Mouse (Mus musculus) liver, embryonic 15.5 days (tissue): Measurements from ENCODE around the gene Rrp12. TPM values are rescaled to one million over a fixed set of nuclear protein-coding genes. Genes with fewer than 3 reads are reported as not detected.
A peak's percentile ranks its signal among the peaks of the same experiment; 100 is the strongest.

Experiments
- ATAC-seq: fragments of 200-750 bp; cut with Nextera tagmentation; 2 replicates; pipeline ENCODE4 v1.8.0; 2017; ENCODE audit warnings: moderate number of reproducible peaks, mild to moderate bottlenecking, moderate library complexity; ENCODE audit not compliant: insufficient read depth
- H3K27ac ChIP-seq: fragments of 300-500 bp; sonication (generic); replicated peaks from 2 replicates; pipeline ENCODE4 v1.5.1; 2015; ENCODE audit warnings: mild to moderate bottlenecking, inconsistent platforms
- H3K27me3 ChIP-seq: fragments of 300-500 bp; sonication (generic); 2 replicates; pipeline ENCODE4 v1.6.1; 2015; ENCODE audit warnings: mild to moderate bottlenecking, inconsistent platforms
- H3K36me3 ChIP-seq: fragments of 300-500 bp; sonication (generic); replicated peaks from 2 replicates; pipeline ENCODE4 v1.6.1; 2015; ENCODE audit warnings: moderate library complexity, mild to moderate bottlenecking, inconsistent platforms
- H3K4me1 ChIP-seq: fragments of 300-500 bp; sonication (generic); replicated peaks from 2 replicates; pipeline ENCODE4 v1.6.1; 2015; ENCODE audit warnings: inconsistent platforms
- H3K4me2 ChIP-seq: fragments of 300-500 bp; sonication (generic); 2 replicates; pipeline ENCODE4 v1.6.1; 2015; ENCODE audit warnings: moderate library complexity, mild to moderate bottlenecking, inconsistent platforms
- H3K4me3 ChIP-seq: fragments of 300-500 bp; sonication (generic); replicated peaks from 2 replicates; pipeline ENCODE4 v1.5.1; 2015; ENCODE audit warnings: mild to moderate bottlenecking, inconsistent platforms
- H3K9ac ChIP-seq: fragments of 300-500 bp; sonication (generic); 2 replicates; pipeline ENCODE4 v1.6.1; 2015; ENCODE audit warnings: moderate library complexity, mild to moderate bottlenecking, inconsistent platforms
- H3K9me3 ChIP-seq: fragments of 300-500 bp; sonication (generic); replicated peaks from 2 replicates; pipeline ENCODE4 v1.6.1; 2016; ENCODE audit warnings: inconsistent platforms
- WGBS: fragments of 180-500 bp; shearing (Covaris S2); methylation state at CpG from one replicate; pipeline ENCODE4 v1.1.7; 2015; ENCODE audit warnings: mixed read lengths; ENCODE audit not compliant: insufficient replicate concordance; 5-methylcytosine and 5-hydroxymethylcytosine counted together
- polyA plus RNA-seq: library from polyadenylated mRNA; unstranded; fragments of >200 nt; fragmentation: Nextera tagmentation; extraction: Ambion mirVana; gene quantifications from 2 replicates; pipeline ENCODE4 v1.2.1, GENCODE M21; 2015

The Rrp12 gene
- polyA plus RNA-seq, result 8.5 and 8.6 TPM in 2 replicates

DNA sequence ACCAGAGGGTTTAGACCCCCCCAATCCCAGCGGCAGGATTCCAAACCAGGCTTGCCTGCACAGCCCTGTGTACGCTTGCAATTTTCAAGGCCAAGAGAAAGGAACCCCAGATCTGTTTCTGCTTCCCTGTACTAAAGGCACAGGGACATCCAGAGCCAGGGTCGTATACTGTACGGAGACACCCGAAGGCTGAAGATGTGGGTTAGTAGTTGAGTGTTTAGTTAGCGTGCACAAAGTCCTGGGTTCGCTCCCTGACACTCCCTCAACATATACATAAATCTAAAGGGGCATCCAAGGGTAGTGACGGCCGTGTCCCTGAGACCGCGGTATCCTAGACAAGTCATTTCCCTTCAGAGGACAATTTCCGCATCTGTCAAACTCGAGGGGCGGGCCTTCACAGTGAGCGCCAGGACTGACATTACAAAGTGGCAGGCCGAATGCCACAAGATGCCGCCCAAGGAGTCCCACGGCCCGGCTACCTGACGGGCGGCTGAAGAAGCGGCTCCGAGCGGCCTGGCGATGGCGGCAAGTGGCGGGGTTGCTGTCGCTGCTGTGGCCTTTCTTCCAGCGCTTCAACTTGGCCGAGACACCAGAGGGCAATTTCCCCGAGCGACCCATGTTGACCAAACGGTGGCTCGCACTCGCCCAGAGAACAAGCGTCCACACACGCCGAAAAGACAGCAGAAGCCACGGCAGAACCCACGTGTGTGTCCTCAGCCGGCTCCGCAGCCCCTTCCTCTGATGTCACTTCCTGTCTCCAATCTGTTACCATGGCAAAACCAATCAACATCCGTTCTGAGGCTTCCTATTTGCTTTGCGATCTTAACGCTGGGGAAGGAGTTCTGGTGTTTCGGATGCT, at the start of gene Rrp12:
Gene Rrp12 (minus strand): TSS at position 714 of the 859 bp plus-strand sequence.
- Histone ChIP-seq H3K9ac (peak within 1 kb of the TSS; percentile 57), H3K4me2 (peak within 1 kb of the TSS; percentile 87), H3K4me1 (peaks cover 43% of the 10 kb centered on the region), H3K4me3 (peak within 1 kb of the TSS; percentile 73), H3K36me3 (0 out of 2 replicates have a peak, but pooled peaks cover 8% of the 10 kb centered on the region), H3K27me3 (no peaks in the 10 kb centered on the region), H3K27ac (peak within 1 kb of the TSS; percentile 53), H3K9me3 (no peaks in the 10 kb centered on the region)
- under 1% methylated on average over 46 of the region's 46 CpGs for WGBS
- ATAC-seq, result peak; percentile 81

DNA sequence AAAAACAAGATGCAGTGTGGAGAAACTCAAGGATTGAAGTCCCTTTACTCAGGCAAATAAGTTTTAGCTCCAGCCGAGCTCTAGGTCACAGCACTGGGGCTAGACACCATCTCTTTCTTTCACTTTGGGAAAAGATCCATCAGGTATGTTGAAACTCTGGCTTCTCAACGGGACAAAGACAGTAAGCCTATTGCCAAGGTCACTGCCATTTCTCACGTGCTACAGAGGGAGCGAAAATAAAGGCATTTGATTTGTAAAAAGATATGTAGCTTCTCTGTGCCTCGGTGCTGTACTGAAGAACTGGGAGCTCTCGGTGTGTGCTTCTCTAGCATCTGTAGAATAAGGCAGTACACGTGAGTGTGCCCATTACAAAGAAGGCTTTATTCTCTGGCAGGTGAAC, 47.9 kb upstream of the Rrp12 start:
- no peak for ATAC-seq
- Histone ChIP-seq H3K9ac (no peak overlapping the region), H3K4me1 (no peaks in the 10 kb centered on the region), H3K4me2 (no peak overlapping the region), H3K9me3 (no peaks in the 10 kb centered on the region), H3K4me3 (no peak overlapping the region), H3K27me3 (no peaks in the 10 kb centered on the region), H3K27ac (no peak overlapping the region), H3K36me3 (peaks cover 96% of the 10 kb centered on the region)
- 71% methylated on average over 7 of the region's 7 CpGs for WGBS

DNA sequence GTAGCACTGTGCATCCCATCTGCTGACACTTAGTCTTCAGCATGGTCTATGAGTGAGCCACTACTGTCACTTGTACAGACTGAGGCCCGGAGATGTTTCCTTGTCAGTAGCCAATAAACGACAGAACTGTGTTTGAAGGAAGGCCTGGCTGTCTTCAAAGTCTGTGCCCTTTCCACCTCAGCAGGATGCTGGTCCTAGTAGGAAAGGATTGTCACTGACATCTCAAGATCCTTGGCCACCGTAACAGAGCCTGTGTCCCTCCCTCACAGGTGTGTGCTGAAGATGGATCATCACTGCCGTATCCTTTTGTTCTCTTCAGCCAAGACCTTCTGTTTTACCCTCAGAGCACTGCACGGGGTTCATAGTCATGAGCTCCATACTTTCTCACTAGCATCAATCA, 42.6 kb upstream of the Rrp12 start:
- Histone ChIP-seq H3K4me3 (no peak overlapping the region), H3K27ac (no peak overlapping the region), H3K27me3 (no peaks in the 10 kb centered on the region), H3K9ac (no peak overlapping the region), H3K4me2 (no peak overlapping the region), H3K4me1 (peaks cover 14% of the 10 kb centered on the region), H3K9me3 (no peaks in the 10 kb centered on the region), H3K36me3 (peaks cover 65% of the 10 kb centered on the region)
- 78% methylated on average over 5 of the region's 5 CpGs for WGBS
- ATAC-seq, result no peak

DNA sequence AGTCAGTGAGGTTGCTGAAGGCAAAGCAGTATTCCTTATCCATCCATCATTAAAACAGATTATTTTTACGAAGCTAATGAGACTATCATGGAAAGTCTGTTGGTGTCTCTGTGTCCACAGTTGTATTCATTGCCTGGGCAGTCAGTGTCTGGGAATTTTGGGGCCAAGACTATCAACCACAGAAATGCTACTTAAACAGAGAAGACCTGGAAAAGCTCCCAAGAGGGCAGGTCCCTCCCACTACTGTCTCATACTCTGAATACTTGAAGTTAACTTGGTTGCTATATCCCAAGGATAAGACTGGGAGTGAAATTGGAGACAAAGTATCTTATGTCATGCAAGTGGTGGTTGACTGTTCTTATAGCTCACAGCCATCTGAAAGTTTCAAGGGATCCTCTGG, 39.9 kb upstream of the Rrp12 start:
- Histone ChIP-seq H3K9ac (no peak overlapping the region), H3K4me3 (no peak overlapping the region), H3K9me3 (no peaks in the 10 kb centered on the region), H3K27ac (no peak overlapping the region), H3K36me3 (peaks cover 43% of the 10 kb centered on the region), H3K4me1 (peaks cover 27% of the 10 kb centered on the region), H3K4me2 (no peak overlapping the region), H3K27me3 (no peaks in the 10 kb centered on the region)
- no peak for ATAC-seq
- 72% methylated on average over 1 of the region's 1 CpGs for WGBS

DNA sequence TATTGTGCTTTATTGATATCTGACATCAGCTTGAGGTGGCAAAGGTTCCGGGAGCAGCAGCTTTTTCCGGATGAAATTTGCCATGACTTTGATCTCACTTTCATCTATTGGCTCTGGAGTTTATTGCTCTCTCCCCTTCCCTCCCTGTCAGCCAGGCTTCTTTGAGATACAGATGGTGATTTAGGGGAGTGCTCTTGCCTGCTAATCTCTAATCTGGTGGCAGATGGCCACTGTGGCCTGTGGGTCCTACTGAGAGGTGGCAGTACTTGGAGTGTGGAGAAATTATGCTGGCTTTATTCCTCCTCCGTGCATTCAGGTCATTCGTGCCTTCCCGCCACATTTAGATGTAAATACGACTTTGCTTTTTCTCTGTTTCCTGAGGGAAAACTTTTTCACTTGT, 38.2 kb upstream of the Rrp12 start:
- H3K36me3 ChIP-seq, result peaks cover 36% of the 10 kb centered on the region
- H3K27ac ChIP-seq, result peak overlapping the region; percentile 77
- peak overlapping the region; percentile 80 for H3K9ac ChIP-seq
- H3K9me3 ChIP-seq, result no peaks in the 10 kb centered on the region
- no peaks in the 10 kb centered on the region for H3K27me3 ChIP-seq
- H3K4me2 ChIP-seq, result peak overlapping the region; percentile 84
- H3K4me1 ChIP-seq, result peaks cover 27% of the 10 kb centered on the region
- H3K4me3 ChIP-seq, result peak overlapping the region; percentile 81
- no peak for ATAC-seq
- WGBS, result 18% methylated on average over 6 of the region's 6 CpGs

DNA sequence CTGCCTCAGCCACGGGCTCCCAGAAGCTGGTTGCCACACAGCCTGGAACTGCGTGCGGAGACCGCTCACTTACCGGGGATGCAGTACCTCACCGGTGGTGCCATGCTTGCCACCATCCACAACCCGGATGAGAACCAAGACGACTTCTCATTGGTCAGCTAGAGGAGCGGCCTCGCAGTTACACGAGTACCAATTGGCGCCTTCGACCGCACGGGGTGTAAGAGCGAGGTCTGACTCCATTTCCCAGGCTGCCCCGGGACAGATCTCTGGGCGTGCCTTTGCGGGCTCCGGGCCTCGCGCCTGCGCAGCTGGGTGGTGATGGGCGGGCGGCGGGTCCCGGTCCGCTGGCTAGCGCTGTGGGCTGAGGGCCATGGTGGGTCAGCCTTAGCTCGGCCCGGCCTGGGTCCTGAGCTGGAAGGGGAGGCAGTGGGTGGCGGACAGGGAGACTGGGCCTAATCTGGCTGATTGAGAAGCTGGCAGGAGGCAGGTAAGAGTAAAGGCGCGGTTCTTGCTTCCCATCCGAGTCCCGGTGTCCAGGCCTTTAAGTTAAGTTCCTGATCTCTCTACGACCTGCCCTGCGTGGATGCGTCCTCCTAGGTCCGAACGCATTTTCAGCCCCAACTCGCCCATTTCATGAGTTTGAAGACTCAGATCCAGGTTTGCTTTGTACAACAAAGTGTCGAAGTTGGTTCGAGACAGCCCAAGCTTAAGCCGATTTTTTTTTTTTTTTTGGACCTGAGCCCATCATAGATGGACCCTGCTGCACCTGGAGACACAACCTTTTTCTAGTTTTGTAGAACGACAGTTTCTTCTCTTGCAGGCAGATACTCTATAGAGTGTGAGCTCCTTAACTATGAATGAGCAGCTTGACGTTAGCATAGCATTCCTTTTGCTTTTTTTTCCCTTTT, 37.5 kb upstream of the Rrp12 start, which contains the start of the genes Exosc1 and Zdhhc16:
Gene Exosc1 (minus strand): TSS at position 245 of the 908 bp plus-strand sequence.
Gene Zdhhc16 (plus strand): TSS at position 302 of the 908 bp plus-strand sequence.
- H3K4me1 ChIP-seq, result peaks cover 27% of the 10 kb centered on the region
- H3K36me3 ChIP-seq, result peaks cover 39% of the 10 kb centered on the region
- no peaks in the 10 kb centered on the region for H3K9me3 ChIP-seq
- H3K27ac ChIP-seq, result peak within 1 kb of the TSS; percentile 77
- no peaks in the 10 kb centered on the region for H3K27me3 ChIP-seq
- under 1% methylated on average over 47 of the region's 47 CpGs for WGBS
- H3K4me2 ChIP-seq, result peak within 1 kb of the TSS; percentile 84
- H3K9ac ChIP-seq, result peak within 1 kb of the TSS; percentile 80
- peak within 1 kb of the TSS; percentile 81 for H3K4me3 ChIP-seq
- peak; percentile 99 for ATAC-seq

DNA sequence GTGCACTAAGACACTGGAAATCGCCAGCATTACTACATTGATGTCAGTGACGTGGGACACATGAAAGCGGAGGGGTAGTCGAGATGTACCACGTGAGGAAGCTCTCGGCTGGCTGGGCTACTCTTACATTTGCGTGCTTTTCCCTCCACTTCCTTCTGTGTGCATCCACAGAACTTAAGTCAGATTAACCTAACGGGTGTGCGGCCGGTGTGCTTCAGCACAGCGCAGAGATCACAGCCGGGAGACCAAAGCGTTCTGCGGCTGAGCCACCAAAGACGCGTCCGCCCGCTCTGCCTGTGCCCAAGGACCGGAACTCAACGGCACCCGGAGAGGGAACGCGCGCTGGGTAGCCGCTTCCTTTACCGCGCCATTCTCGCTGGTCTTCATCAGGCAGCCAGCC, 36.7 kb upstream of the Rrp12 start:
- H3K36me3 ChIP-seq, result peaks cover 38% of the 10 kb centered on the region
- peaks cover 27% of the 10 kb centered on the region for H3K4me1 ChIP-seq
- H3K27me3 ChIP-seq, result no peaks in the 10 kb centered on the region
- peak overlapping the region; percentile 73 for H3K9ac ChIP-seq
- peak overlapping the region; percentile 69 for H3K27ac ChIP-seq
- peak; percentile 23 for ATAC-seq
- H3K4me3 ChIP-seq, result peak overlapping the region; percentile 81
- H3K9me3 ChIP-seq, result no peaks in the 10 kb centered on the region
- H3K4me2 ChIP-seq, result peak overlapping the region; percentile 84
- WGBS, result under 1% methylated on average over 28 of the region's 28 CpGs

DNA sequence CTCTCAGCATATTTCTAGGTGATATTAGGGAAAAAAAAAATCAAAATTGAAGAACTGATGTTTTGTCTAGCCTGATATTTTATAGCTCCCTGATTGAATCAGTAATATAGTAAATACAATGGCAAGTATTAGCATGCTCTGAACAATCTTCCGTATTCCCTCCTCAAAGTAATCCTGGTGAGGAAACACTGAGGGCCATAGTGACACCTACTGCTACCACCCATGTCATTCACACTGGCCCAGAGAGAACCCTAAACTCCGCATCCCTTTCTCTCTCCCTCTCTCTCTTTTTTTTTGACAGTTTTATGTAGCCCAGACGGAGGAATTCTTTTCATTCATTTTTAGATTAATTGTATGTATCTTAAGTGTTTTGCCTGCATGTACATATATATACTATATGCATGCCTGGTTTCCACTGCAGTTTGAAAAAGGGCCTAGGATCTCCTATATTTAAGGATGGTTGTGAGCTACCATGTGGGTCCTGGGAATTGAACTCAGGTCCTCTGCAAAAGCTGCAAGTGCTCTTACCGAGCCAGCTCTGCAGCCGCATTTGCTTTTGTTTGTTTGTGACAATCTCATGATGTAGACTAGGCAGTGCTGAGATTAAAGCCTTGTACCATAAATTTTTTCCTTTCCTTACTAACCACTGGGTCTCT, 24.6 kb upstream of the Rrp12 start:
- Histone ChIP-seq H3K4me1 (no peaks in the 10 kb centered on the region), H3K9ac (no peak overlapping the region), H3K36me3 (peaks cover 78% of the 10 kb centered on the region), H3K4me3 (no peak overlapping the region), H3K4me2 (no peak overlapping the region), H3K27me3 (no peaks in the 10 kb centered on the region), H3K9me3 (no peaks in the 10 kb centered on the region), H3K27ac (no peak overlapping the region)
- ATAC-seq, result no peak
- 75% methylated on average over 5 of the region's 5 CpGs for WGBS

DNA sequence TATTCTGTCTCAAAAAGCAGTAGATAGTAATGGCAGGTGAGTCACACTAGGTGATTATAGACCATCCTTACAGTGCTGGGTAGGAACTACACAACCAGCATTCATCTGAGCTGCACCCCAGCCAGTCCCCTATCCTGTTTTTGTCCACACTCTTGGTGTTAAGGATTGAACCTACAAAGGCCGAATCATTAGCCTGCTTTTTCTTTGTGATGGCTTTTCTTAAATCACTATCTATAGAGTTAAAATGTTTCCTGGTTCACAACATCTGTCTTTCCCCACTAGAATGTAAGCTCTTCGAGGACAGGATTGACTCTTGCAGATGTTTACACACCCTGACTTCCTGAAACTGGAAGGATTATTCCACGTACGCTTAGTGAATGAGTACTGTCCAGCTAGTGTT, 23.5 kb upstream of the Rrp12 start:
- Histone ChIP-seq H3K4me2 (no peak overlapping the region), H3K36me3 (peaks cover 78% of the 10 kb centered on the region), H3K9ac (no peak overlapping the region), H3K27me3 (no peaks in the 10 kb centered on the region), H3K4me1 (peaks cover 9% of the 10 kb centered on the region), H3K9me3 (no peaks in the 10 kb centered on the region), H3K27ac (no peak overlapping the region), H3K4me3 (no peak overlapping the region)
- ATAC-seq, result no peak
- WGBS, result 59% methylated on average over 4 of the region's 4 CpGs

DNA sequence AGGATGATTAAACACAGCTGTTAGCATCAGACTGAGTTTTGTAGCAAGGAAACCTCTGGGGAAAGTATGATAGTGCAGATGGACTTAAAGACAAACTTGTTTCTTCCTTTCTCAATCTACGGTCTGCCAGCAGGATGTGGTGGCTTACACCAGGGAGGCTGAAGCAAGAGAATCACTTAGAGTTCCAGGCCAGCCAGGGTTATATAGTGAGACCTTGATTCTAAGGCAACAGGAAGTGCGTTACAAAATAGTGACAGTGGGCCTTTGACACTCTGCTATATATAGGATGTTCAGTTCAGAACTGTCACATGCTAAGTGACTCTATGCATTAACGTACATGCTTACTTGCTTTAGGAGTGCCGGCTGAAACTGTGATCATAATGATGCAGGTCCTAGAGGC, 20.9 kb upstream of the Rrp12 start:
- Histone ChIP-seq H3K9ac (no peak overlapping the region), H3K4me2 (no peak overlapping the region), H3K27ac (0 out of 2 replicates have a peak overlapping the region, but pooled peaks have one; percentile 38), H3K36me3 (peaks cover 54% of the 10 kb centered on the region), H3K4me1 (peaks cover 32% of the 10 kb centered on the region), H3K27me3 (no peaks in the 10 kb centered on the region), H3K9me3 (no peaks in the 10 kb centered on the region), H3K4me3 (no peak overlapping the region)
- 68% methylated on average over 4 of the region's 4 CpGs for whole genome bisulfite sequencing
- ATAC-seq, result no peak
